Mouse (Mus musculus): ENCODE measurements at regions not wholly inside any gene's neighbourhood (a gene's known extent, or its start where the extent isn't known, plus 50 kb on each side); places are given as distances from the start of the nearest gene placed in this dataset.

GRCm38 (mm10) chr16:77945442-77945841 is 343.5 kb upstream of the Gm11146 start:
- TF ChIP-seq CTCF (IDR thresholded peaks at IDR 0.05; ENCODE audit: low read depth, low read length) (no peak), POLR2AphosphoS5 (IDR thresholded peaks at IDR 0.05; ENCODE audit: insufficient replicate concordance, low read depth, low read length) (no peak), GATA1 (IDR thresholded peaks at IDR 0.05; ENCODE audit: borderline replicate concordance, low read length) (no peak), TAL1 (conservative IDR thresholded peaks at IDR 0.05; ENCODE audit: low read depth, low read length) (no peak)

All from G1E (cell line).